Mouse (Mus musculus): ENCODE measurements around the gene Pdcd6.

Gene Pdcd6

DNA sequence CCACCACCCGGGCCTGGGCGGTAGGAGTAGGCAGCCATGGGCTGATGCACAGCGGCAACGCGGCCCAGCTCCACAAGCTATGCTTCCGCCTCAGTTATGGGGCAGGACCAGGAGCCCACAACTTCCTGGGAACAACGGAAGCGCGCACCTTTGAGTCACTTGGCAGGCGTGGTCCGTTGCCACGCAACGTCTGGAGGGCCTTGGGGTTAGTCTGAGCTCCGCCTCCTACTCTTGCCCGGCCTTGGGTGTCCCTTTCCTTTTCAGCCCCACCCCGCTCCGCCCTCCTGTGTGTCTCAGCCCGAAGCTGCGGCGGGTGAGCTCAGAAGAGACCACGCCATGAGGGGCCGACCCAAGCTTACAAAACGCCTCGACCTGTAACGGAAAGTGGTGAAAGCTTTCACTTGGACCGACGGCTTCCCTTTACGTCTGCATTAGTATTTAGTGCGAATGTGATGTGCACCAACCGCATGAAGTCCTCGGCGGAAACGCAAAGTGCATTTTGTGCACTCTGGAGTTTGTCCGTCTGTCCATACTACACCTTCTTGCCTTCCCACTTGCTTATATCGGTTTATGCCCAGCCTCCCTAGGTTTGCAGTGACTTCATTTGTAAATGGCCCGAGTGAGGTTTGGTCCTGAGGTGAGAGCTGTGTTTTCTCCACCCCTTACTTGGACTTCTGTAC, at the start of gene Pdcd6:
TSS of gene Pdcd6 (minus strand) at position 411 of the 680 bp plus-strand sequence.
- peak; percentile 95 for DNase-seq

DNA sequence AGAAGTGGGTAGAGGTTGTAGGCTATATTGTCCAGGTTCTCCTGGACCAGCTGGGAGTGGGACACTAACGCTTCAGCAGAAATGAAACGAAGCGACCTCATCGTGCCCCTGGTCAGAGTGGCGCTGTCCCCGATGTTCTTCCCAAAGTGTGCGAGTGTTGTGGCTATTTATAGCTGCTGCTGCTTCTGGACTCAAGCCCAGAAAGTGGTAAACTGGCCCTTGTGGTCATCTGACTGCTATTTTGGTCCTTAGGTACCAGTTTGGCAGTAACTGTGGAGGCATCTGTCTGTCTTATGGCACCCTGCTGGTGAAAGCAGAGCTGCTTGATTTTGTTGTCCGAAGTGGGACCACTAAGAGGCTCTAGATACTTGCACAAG, 46.5 kb upstream of the Pdcd6 start, which contains the start of gene Lrrc14b:
TSS of gene Lrrc14b (minus strand) at position 147 of the 377 bp plus-strand sequence.
- peak; percentile 23 for DNase-seq

DNA sequence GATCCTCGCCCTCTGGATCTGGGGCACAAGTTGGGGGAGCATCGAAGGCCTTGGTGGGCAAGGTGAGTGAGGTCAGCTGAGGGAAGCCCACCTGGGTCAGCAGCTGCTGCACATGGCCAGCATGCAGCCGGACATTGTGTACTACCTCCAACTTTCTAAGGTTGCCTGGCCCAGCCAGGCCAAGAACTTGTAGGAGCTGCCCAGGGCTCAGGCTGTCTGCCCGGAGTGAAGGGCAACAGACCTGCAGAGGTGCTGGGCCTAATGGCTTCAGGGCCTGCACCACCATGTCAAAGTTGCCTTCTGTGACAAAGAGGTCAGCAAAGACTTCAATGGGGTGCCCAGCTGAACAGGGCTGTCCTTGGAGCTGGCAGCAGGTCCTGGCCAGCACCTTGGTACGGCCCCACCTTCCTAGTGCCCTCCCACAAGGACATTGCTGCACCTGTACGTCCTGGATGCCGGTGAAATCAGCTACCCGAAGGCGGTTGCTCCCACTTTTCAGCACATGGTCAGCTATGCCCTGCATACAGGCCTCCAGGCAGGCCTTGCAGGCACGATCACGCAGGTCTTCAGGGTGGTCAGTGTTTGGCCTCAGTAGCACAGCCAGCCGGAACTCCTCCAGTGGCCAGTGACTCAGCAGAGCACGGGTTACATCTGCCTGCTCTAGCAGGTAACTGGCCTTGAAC, 45.9 kb upstream of the Pdcd6 start:
- DNase-seq = peak; percentile 15

DNA sequence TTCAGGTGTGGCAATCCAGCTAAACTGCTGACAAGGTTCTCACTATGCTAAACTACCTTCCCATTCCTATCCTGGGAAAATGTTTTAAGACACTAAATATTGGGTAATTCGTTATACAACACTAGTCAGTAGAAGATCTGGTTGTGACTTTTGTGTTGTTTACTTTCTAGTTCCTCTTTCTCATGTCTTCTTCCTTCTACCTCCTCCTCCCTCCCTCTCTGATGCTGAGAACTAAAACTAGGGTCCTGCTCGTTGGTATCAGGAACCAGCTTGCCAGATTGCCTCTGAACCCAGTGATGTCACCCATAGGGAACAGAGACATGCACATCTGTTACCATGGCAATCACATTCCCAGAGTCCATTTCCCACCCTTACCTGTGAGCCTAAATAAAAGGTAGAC, 44.8 kb upstream of the Pdcd6 start:
- DNase-seq = no peak

DNA sequence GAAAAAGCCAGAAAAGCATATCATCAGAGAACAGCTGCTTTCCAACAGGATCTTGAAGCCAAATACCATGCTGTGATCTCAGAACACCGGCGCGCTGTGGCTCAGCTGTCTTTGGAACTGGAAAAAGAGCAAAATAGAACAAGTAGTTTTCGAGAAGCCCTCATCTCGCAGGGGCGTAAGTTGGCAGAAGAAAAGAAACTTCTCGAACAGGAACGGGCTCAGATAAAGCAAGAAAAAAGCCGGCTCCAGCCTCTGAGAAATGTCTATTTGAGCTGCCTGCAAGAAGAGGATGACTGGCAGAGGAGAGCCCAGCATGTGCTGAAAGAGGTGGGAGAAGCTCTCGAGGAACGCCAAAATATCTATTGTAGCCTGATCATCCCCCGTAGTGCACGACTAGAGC, 39.1 kb upstream of the Pdcd6 start:
- DNase-seq = no peak

DNA sequence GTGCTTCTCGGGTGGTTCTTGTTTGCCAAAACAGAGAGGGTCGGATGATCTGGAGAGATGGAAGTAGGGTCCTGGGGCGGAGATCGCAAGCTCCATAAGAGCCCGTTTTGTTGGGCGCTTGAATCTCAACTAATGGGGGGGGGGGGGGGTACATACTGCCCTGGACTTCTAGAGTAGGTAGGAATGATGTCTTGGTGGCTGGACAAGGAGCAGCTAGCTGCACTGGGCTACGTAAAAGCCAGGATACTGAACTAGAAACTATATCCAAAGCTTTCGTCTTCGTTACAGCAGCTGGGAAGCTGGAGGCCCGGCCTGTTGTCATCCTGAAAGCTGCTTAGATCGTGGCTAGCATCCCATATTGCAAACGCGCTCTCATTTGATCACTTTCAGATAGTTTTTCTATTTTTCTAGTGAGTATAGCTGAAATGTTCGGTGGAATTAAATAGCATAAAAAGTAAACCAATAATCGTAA, 33.1 kb upstream of the Pdcd6 start:
- no peak for DNase-seq

DNA sequence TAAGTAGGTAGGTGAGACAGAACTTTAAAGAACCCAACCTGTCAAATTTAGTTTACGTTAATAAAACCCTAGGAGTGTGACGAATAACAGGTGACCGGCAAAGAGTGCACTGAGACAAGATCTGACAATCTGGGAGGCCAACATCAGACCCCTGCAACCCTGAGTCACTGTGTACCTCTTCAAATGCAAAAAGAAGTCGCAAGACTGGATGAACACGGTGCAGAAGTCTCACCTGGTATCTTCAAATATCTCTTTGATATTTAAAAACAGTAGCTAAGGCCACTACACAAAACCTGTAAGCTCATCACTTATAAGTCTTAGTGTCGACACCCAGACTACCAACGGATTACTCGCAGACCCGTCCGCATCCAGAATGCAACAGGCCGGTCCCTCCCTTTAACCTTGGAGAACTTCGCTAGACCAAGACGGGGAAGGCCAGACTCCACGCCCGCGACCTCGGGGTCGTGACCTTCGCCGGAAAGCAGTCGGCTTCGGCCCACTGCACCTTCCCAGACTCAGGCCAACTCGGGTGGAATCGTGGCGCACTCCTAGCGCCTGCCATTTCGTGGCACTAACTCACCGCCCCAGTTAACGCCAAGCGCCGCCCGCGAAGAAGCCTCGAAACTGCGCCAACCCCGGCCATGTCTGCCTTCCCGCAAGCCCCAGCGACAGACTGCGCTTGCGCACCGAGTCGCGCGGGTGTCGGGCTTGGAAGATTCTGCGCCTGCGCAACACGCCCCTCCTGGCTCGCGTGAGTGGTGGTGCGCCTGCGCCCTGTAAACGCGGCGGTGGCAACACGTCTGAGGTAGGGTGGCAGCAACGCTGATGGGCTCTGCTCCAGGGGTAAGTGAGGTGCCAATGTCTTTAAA, 32.4 kb upstream of the Pdcd6 start, which contains the start of the genes Sdha and Ccdc127:
TSS of gene Sdha (minus strand) at position 715 of the 869 bp plus-strand sequence.
TSS of gene Ccdc127 (plus strand) at position 744 of the 869 bp plus-strand sequence.
- DNase-seq = peak; percentile 97

DNA sequence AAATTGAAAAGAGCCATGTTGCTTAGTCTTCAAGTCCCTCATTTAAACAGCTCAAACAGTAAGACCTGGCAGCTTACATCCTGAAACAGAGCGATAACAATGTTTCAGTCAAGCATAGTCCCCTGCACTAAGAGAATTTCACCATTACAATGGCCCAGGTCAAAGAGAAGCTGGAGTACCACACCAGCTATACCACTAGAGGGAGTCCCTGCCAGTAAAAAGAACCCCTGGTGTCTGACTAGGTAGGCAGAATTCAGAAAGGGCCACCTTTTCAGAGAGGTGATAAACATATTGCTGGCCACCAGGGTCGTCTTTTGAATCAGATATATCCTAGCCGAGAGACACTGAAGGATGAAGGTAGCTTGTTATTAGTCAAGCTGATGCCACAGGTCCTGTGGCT, 23.7 kb upstream of the Pdcd6 start:
- DNase-seq = peak; percentile 61

DNA sequence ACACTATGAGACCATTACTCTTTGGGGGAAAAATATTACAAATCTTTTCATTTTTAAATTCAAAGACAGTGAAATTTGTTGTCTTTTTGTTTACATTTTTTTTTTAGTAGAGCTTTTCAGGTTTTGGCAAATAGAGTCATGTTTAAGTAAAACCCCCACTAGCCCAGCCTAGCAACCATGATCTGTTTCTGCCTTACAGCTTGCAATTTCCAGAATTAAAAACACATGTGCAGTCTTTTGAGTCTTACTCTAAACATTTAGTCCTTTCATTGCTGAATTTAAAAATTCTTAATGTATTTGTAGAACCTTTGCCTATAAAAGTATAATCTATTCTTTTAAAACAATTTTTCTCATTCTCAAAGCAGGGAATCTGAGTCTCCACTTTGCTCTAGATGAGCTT, 11.9 kb upstream of the Pdcd6 start:
- DNase-seq = no peak

DNA sequence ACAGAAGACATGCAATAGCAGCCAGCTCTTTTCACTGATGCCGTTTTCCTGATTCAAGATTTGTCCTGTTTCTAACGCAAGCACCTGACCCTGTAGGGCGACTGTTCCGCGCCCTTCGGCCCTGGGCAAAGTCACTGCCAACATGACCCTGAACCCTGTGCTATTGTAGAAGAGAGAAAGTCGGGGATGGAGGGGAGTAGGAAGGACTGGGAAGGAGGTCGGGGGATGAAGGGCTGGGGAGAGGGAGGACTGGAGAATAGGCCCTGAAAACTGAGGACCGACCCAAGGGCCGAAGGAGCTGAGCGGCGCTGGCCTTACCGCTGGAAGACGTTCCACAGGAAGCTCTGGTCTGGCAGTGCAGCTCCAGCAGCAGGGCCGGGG, 601 bp downstream of the Pdcd6 start:
- no peak for DNase-seq

DNA sequence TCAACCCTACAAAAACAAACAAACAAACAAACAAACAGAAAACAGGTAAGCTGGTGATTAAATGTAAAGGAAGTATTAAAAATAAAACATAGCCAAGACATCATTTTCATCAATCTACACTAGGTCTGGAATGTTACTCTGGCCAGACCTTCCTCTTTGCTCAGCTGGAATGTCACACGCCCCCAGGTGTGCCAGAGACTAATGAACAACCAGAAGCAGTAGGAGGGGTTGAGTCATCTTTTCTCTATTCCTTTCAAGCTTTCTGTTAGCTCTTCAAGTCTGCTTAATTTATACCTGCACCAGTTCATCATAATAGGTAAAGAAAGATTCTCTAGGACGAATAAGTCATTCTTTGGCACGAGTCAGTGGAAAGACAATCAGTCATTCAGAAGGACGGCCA, 994 bp downstream of the Pdcd6 start:
- DNase-seq = no peak

DNA sequence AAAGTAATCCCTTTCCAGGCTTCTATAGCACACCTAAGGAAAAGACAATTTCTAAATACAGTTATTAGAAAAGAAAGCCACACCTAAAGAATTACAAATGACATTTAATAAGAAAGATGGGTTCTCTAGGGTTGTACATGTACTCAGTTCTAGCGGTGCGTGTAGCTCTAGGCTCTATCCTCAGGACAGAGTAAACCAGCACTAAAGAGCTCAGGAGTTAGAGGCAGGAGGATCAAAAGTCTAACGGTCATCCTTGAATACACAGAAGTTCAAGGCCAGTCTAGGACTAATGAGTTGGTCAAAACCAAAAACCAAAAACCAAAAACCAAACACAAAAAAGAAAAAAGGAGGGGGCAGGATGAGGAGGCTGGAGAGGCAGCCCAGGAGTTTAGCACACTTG, 2.8 kb downstream of the Pdcd6 start:
- DNase-seq = no peak

DNA sequence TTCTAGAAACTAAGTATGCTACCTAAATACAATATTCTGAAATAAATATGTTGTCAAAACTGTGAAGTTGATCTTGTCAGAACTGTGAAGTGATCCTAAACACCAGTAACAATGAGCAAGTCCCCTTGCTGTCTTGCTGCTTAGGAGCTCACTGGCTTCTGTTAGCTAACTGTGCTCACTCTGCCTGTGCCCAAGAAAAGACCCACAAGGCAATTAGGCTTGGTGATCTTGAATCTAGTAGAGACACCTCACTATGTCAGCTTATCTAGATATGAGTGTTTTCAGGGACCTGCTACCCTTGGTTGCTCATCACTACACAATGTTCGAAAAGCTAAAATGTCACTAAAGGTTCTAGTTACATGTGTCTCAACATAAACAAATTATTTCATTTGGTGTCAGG, 11.6 kb downstream of the Pdcd6 start:
- DNase-seq = no peak

DNA sequence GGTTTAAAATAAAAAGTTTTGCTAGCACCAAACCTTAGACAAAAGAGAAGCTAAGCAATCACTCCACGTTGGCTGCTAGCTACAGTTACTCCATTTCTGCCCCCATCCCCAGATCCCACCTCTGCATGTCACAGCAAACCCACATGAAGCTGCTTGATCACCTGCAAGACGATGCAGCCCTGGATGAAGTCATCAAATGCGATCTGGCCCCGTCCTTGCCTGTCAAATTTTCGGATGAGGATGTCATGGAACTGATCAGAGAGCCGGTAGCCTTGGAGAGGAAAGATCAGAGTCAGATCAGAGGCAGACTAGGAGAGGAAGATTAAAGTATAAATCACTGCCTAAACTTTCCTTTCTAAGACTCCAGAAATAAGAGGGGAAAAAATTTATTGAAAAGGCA, 12.0 kb downstream of the Pdcd6 start:
- no peak for DNase-seq

DNA sequence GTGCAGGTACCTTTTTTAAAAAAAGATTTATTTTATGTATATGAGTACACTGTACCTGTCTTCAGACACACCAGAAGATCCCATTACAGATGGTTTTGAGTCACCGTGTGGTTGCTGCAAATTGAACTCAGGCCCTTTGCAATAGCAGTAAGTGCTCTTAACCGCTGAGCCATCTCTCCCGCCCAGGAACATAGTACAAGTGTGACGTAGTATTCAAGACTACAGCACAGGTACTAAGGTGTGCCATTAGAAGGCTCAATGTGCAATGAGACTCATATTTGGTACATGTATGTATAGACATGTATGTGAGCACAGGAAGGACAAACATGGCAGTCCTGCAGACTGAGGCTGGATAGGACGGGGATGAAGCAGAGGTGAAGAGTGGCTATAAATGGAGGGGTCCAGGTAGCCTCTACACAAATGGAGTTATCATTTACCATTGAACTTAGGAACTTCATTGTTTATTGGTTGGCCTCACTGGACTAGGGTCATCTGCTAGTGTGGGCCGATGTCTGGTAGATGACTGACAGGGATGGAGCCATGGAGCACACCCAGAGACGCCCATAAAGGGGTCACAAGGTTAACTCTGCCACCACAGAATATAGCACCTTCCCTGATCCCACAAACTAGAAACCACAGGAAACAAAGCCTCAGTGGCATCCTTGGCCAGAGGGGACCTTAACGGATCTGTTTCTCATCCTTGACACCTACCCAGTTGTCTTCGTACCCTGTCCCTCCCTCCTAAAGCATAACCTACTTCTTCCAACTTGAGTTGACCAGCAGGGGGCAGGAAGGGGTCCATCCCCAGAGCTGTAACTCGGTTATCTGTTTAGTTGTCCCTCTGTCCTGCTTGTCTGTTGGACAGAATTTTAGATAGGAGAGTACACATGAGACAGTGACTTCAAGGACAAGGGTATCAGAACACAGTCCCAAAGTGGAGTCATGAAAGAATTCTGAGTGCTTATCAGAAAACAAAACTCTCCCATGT, 15.0 kb downstream of the Pdcd6 start:
- DNase-seq = peak; percentile 12

DNA sequence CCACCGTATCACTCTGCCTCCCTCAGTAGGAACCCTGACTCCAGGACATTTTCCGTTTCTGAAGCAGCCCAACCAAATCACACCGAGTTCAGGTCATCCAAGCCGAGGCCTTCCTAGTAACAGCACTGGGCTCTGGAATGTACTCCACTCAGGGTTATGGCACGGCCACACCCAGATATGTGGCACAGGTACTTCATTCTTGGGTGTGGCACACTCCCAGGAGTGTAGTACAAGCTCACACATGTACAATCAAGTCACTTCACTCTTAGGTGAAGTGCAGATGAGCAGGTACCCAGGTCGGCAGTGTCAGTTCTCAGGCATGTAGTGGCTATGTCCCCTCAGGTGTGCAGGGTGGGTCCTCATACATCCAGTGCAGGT, 15.8 kb downstream of the Pdcd6 start:
- DNase-seq = no peak

DNA sequence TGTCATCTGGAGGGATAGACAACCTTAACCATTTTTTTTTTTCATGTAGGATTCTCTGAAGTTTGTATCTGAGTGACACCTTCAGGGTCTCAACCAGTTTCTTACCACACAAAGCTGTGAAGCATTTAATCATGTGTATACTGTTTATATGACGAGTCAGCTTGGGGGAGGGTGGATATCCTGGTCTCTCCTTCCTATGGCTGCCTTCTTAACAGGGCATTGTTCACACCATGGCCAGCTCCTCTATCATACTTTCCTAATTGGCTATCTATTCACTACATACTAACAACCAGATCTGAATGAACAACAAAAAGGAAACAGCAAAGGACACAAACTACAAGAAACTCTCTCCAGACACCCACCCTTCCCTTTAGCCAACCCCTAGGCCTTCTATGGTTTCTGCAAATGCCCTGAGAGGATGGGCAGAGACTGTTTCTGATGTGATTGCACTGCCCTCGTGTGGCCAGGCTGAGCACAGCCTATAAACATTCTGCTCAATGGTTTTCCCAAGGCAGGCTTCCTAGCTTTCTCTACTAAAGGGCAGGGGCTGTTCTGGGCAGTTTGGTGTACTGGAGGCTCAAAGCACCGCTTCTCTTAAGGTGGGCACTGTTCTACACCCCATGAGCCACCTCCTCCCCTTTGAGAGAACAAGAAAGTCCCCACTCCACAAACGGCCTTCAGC, 16.3 kb downstream of the Pdcd6 start:
- DNase-seq = peak; percentile 80

DNA sequence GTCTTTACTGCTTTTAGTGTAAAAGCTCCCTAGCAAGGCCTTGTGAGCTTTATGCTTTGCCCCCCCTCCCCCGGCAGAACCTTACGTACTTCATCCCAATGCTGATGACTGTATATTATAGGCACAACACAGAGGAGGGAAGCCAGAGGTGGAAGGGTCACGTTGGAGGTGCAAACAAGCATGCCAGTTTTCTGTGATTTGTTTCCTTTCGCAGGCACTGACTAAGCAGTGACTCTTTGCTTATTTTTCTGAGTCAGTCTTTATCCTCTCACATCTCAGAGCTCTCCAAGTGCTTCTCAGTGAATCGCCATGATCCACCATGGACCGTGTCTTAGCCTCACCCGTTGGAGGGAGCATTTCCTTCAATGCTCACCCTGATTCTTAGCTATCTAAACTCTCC, 21.0 kb downstream of the Pdcd6 start:
- DNase-seq = no peak

DNA sequence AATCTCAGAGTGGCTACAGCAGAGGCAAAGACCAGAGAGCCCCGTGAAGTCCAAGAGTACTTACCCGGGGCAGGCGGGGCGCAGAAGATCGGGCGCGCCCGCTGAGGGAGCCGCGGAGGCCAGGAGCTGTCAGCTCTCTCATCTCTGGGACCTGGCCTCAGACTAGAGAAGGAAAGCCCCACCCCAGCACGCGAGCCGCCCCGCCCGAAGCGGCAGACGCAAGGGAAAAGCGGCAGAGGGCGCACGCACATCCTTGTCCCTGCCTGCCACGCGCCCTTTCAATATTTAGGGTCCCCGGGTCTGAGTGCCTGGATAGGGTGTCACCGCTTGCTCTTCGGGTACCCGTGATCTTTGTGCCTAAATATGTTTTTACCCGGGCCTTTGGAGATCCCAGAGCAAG, 25.2 kb downstream of the Pdcd6 start, which contains the start of gene Ahrr:
TSS of gene Ahrr (minus strand) at position 165 of the 400 bp plus-strand sequence.
- DNase-seq = peak; percentile 67

DNA sequence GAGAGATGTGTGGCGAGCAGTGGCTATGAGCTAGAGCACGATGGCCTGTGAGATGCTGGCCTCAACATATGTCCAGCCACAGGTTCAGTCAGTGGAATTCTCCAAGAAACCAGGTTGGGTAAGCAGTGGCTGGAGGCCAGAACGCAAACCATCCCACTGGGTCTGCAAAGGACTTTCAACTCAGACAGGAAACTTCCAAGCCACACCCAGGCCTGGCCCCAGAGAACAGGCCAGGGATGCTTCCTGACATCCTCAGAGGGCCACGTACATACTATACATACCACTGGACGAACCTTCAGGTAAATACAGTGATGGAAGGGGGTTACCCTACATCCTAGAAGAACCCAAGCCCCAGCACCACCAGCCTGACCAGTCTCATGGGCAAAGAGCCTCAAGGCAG, 27.7 kb downstream of the Pdcd6 start:
- no peak for DNase-seq

DNA sequence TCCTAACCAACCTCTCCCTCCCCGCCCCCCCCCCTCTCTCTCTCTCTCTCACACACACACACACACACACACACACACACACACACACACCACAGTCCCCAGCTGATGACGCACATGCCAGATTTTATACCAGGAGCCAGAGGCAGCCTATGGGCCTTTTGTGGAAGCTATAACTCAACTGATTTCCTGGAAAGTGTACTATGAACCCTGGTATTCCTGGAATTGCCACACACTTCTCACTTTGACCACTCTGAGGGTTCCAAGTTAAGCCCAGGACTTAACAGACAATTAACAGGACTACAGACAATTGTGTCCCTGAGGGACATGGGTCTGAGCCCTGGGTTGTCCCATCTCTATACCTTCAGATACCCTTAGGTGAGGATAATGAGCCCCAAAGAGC, 35.1 kb downstream of the Pdcd6 start:
- DNase-seq = no peak

DNA sequence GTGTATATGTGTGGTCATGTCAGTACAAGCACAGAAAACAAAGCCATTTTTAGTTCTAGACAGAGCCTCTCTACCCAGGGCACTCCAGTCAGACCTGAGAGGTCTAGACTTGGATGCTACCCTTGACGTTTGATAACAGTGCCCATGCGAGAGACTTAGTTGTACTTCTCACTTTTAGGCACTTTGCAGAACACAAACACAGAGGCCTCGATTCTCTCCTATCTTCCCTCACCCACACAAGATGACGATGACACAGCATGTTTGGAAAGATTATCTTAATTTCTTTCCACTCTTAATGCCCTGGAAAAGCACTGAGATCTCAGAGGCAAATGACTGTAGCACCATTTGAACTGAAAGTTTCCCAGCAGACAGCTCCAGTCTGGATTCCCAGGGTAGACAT, 41.7 kb downstream of the Pdcd6 start:
- no peak for DNase-seq

Data from kidney, postnatal 10 days (tissue).